Mouse (Mus musculus) T-cell, adult 66 days (primary cell): ENCODE measurements around the gene Olfr1231. TPM values are rescaled to one million over a fixed set of nuclear protein-coding genes. Genes with fewer than 3 reads are reported as not detected.

Experiments used
- total RNA-seq, 2 experiments: library from RNA; stranded (reverse); gene quantifications; 3 replicates in 1 of 2; 4 replicates in 1 of 2; pipeline ENCODE4 v1.2.4; 2023

Gene Olfr1231
- not detected for total RNA-seq

DNA sequence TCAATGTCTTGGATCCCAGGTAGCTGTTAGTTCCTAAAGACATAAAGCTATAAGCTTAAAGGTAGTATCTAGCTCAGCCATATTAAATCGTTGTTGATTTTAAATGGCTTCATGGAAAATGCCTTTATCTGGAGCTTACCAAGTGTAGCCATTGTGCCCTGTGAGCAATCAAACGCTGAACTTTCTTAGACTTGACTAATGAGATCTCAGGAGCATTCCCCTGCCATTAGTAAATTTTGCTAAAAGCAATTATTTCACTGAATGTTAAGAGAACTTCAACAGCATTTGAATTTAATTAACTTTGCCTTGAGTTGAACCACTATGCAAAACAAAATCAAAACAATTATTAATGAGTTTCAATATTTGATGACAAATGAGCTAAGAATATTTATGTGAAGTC, at the start of gene Olfr1231:
Olfr1231 (minus strand) TSS at position 101 of the 400 bp plus-strand sequence.

GRCm38 (mm10) chr2:89342298-89342697, 35.4 kb upstream of the Olfr1231 start, which contains the start of gene Olfr1233:
Olfr1233 (minus strand) TSS chr2:89342398.

GRCm38 (mm10) chr2:89329575-89329974, 22.7 kb upstream of the Olfr1231 start, which contains the start of gene Olfr1232:
Olfr1232 (minus strand) TSS chr2:89329675.

GRCm38 (mm10) chr2:89297168-89297567, 9.7 kb downstream of the Olfr1231 start, which contains the start of gene Olfr1230:
Olfr1230 (minus strand) TSS chr2:89297268.

DNA sequence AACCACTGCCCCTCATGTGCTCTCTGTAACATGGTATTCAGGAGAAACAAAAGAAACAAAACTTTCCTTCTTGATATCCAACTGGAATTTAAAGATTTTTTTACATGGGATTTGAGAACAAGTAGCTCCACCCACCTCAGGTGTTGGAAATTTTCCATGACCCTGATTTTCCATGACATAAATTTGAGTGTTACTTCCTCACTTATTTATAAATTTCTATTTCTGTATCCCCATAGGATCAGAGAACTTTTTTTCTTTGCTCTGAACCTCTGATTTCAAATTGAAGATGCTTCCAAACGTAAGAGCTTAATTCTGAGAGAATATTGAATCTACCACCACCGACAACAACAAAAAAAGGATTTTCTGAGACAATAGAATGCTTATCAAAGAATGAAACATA, 19.0 kb downstream of the Olfr1231 start, which contains the start of gene Olfr1229:
Olfr1229 (minus strand) TSS at position 101 of the 400 bp plus-strand sequence.

GRCm38 (mm10) chr2:89253962-89254361, 52.9 kb downstream of the Olfr1231 start, which contains the start of gene Olfr1228:
Olfr1228 (minus strand) TSS chr2:89254062.

Other genes starting within 250 kb of the Olfr1231 start
- not detected for gene Olfr1218, start 245.9 kb downstream of the Olfr1231 start, total RNA-seq
- not detected for gene Olfr1219, start 223.6 kb downstream of the Olfr1231 start, total RNA-seq
- not detected for gene Olfr1220, start 200.2 kb downstream of the Olfr1231 start, total RNA-seq
- not detected for gene Olfr1221, start 189.8 kb downstream of the Olfr1231 start, total RNA-seq
- not detected for gene Olfr1222, start 174.0 kb downstream of the Olfr1231 start, total RNA-seq
- not detected for gene Olfr1223, start 155.5 kb downstream of the Olfr1231 start, total RNA-seq
- gene Olfr1224-ps1, start 143.0 kb downstream of the Olfr1231 start, total RNA-seq = not detected
- not detected for gene Olfr1225, start 132.4 kb downstream of the Olfr1231 start, total RNA-seq
- gene Olfr1226, start 107.0 kb downstream of the Olfr1231 start, total RNA-seq = not detected
- gene Olfr1228, start 53.0 kb downstream of the Olfr1231 start, total RNA-seq = not detected
- not detected for gene Olfr1229, start 19.1 kb downstream of the Olfr1231 start, total RNA-seq
- gene Olfr1230, start 9.8 kb downstream of the Olfr1231 start, total RNA-seq = not detected
- not detected for gene Olfr1232, start 22.6 kb upstream of the Olfr1231 start, total RNA-seq
- gene Olfr1233, start 35.3 kb upstream of the Olfr1231 start, total RNA-seq = not detected
- not detected for gene Olfr1234, start 57.8 kb upstream of the Olfr1231 start, total RNA-seq
- not detected for gene Olfr1238, start 102.6 kb upstream of the Olfr1231 start, total RNA-seq
- not detected for gene Olfr1239, start 113.3 kb upstream of the Olfr1231 start, total RNA-seq
- gene Olfr1240, start 135.9 kb upstream of the Olfr1231 start, total RNA-seq = not detected
- not detected for gene Olfr1241, start 180.1 kb upstream of the Olfr1231 start, total RNA-seq
- gene Olfr1242, start 191.3 kb upstream of the Olfr1231 start, total RNA-seq = not detected
- not detected for gene Olfr1243, start 224.4 kb upstream of the Olfr1231 start, total RNA-seq